ENCODE assay signal across 10 mouse cellular contexts in genomic region chr11:60305611-60306010, GRCm38 (mm10). TPM values are rescaled to one million over a fixed set of nuclear protein-coding genes. Genes with fewer than 3 reads are reported as not detected.
A peak's percentile ranks its signal among the peaks of the same experiment; 100 is the strongest.
DNase-seq lines count a peak whose midpoint lies in the region; ATAC-seq and TF ChIP-seq lines count a peak whose summit lies in the region.
"Had no signal": no experiment of that assay in that cellular context is flagged by ENCODE, and none has a peak within 500 bp of the region (broad histone marks: within the 10 kb centered on the region; RNA-seq: fewer than 3 reads in every experiment).

No protein-coding gene starts in this region.

- H3K36me3 ChIP-seq in limb, embryonic 15.5 days = no peaks in the 10 kb centered on the region

- H3K4me3 ChIP-seq in layer of hippocampus, adult 2 months = no peak overlapping the region
- H3K4me3 ChIP-seq in bone marrow, adult 2 months (replicated peaks; ENCODE audit: control insufficient read depth, low read depth, low read length) = no peak overlapping the region
- no peak overlapping the region for H3K4me3 ChIP-seq in limb, embryonic 15.5 days

- 3% methylated on average over 4 of the region's 4 CpGs for WGBS in bone marrow, adult 2 months
- 38% methylated on average over 4 of the region's 4 CpGs for WGBS in limb, embryonic 15.5 days

- H3K27me3 ChIP-seq in limb, embryonic 15.5 days = no peaks in the 10 kb centered on the region

- TF ChIP-seq POLR2A in bone marrow, adult 2 months (IDR thresholded peaks at IDR 0.05; ENCODE audit: borderline replicate concordance, control insufficient read depth, low read depth, low read length) = no peak

- no peak for ATAC-seq in limb, embryonic 15.5 days (ENCODE audit: insufficient number of reproducible peaks, low FRiP score, low TSS enrichment, low read depth)

- H3K9me3 ChIP-seq in limb, embryonic 15.5 days = no peaks in the 10 kb centered on the region

- no peak for DNase-seq in layer of hippocampus, adult 2 months (ENCODE audit: low spot score in 2 of 2)
- no peak for DNase-seq in layer of hippocampus, adult 8-10 months (ENCODE audit: low spot score in 2 of 2)
- peak; percentile 76 for DNase-seq in A20 (ENCODE audit: low read depth, low spot score)
- DNase-seq in cerebellum, adult 8-10 months = no peak
- no peak for DNase-seq in adrenal gland, adult (ENCODE audit: inconsistent age in 2 of 2, low spot score in 1 of 2)
- no peak for DNase-seq in cerebellum, adult 11 months
- DNase-seq: cerebellum, adult 11-12 months; heart, postnatal 4 days had no signal

- no peak overlapping the region for H3K4me2 ChIP-seq in limb, embryonic 15.5 days

- peaks cover 4% of the 10 kb centered on the region for H3K4me1 ChIP-seq in bone marrow, adult 2 months (ENCODE audit: control insufficient read depth, insufficient read depth, low read length)
- H3K4me1 ChIP-seq in limb, embryonic 15.5 days = peaks cover 43% of the 10 kb centered on the region

- no peak overlapping the region for H3K9ac ChIP-seq in limb, embryonic 15.5 days

- TF ChIP-seq CTCF in layer of hippocampus, adult 2 months (conservative IDR thresholded peaks at IDR 0.05) = peak; percentile 42
- no peak for TF ChIP-seq CTCF in bone marrow, adult 2 months (IDR thresholded peaks at IDR 0.05; ENCODE audit: control insufficient read depth, insufficient read depth, low read length)

- peak overlapping the region; percentile 77 for H3K27ac ChIP-seq in layer of hippocampus, adult 2 months
- H3K27ac ChIP-seq in bone marrow, adult 2 months (ENCODE audit: control insufficient read depth, insufficient read depth, low read depth, low read length, poor library complexity) = peak overlapping the region; percentile 23; the same call in 1 of the 2 replicates
- H3K27ac ChIP-seq in limb, embryonic 15.5 days = peak overlapping the region; percentile 33

RNA-seq across cellular contexts. Expression of gene Tom1l2, which starts 47.1 kb away (rescaled TPM):
- 100 to 1,000 TPM; 180 to 189 TPM for total RNA-seq in layer of hippocampus, adult 2 months (2021)
- total RNA-seq in layer of hippocampus, adult 8-10 months (2022) = 100 to 1,000 TPM; 179 to 207 (median 191) TPM
- 5.5 and 14.1 TPM in 2 replicates for polyA plus RNA-seq in bone marrow, adult 2 months (2011; ENCODE audit: insufficient read depth, insufficient read length, low replicate concordance, missing spikeins)
- polyA plus RNA-seq in limb, embryonic 15.5 days (2015; fragmentation: Nextera tagmentation; extraction: Ambion mirVana) = 33.4 and 33.7 TPM in 2 replicates

RNA-seq across cellular contexts. Expression of gene Drc3, which starts 47.5 kb away (rescaled TPM):
- 1 to 10 TPM; 6.4 to 8.0 TPM for total RNA-seq in layer of hippocampus, adult 2 months (2021)
- 1 to 10 TPM; 7.3 to 8.5 (median 7.8) TPM for total RNA-seq in layer of hippocampus, adult 8-10 months (2022)
- polyA plus RNA-seq in bone marrow, adult 2 months (2011; ENCODE audit: insufficient read depth, insufficient read length, low replicate concordance, missing spikeins) = not detected in 2 replicates
- polyA plus RNA-seq in limb, embryonic 15.5 days (2015; fragmentation: Nextera tagmentation; extraction: Ambion mirVana) = 1.7 and 1.8 TPM in 2 replicates

Comparison
In these comparisons a context has a peak if more than half of its experiments do, and no peak if none do; other contexts are left out.
1. H3K27ac ChIP-seq: peak in every context shown above with its lines; median percentile 77 in layer of hippocampus, adult 2 months; 33 in limb, embryonic 15.5 days; 23 in bone marrow, adult 2 months.